Mouse (Mus musculus) urinary bladder, postnatal 14 days (tissue): Measurements from ENCODE around the gene Gpalpp1.

Source experiments
- DNase-seq: peaks from one replicate; pipeline ENCODE4 v3.0.0; 2021; ENCODE audit warnings: low spot score

The Gpalpp1 gene

GRCm38 (mm10) chr14:76099543-76099942 lies 11.0 kb downstream of the Gpalpp1 start:
- no peak for DNase-seq

- DNase-seq, result no peak
Observed at GRCm38 (mm10) chr14:76097815-76098214, 12.7 kb downstream of the Gpalpp1 start.

DNA sequence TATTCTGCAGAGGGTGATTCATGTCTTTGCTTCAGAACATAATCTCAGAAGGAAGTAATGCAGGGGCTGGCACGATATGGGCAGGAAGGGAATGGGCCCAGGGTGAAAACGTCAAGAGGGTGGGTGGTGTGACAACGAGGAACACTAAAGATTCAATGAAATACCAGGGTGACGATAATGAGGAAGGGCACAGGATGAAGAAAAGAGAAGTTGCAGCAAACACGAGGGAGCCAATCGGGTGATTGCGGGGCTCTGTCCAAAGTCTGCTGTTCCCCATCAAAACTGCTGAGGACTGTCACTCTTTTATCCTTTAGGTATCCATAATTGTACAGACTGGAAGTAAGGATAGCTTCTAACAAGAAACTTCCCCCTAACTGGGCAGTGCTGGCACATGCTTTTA lies 13.3 kb downstream of the Gpalpp1 start:
- DNase-seq, result no peak

DNA sequence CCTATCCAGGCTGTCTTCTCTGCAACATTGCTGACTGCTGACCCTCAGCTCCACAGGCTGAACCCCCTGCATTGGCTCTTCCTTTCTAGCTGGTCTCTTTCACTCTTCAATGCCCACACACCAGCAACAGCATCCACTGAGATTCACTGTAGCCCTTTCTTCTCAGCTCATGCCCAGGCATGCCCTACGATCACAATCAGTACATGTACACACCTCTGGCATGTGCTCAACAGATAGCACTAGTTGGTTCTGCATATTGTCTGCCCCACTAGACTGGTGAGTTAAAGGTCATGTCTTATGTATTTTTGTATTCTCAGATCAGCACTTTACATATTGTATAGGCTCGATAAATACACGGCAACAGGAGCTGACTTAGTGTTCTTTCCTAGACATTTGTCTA lies 26.4 kb downstream of the Gpalpp1 start:
- DNase-seq, result peak; percentile 55

GRCm38 (mm10) chr14:76082086-76082636 lies 28.4 kb downstream of the Gpalpp1 start:
- DNase-seq, result no peak

DNA sequence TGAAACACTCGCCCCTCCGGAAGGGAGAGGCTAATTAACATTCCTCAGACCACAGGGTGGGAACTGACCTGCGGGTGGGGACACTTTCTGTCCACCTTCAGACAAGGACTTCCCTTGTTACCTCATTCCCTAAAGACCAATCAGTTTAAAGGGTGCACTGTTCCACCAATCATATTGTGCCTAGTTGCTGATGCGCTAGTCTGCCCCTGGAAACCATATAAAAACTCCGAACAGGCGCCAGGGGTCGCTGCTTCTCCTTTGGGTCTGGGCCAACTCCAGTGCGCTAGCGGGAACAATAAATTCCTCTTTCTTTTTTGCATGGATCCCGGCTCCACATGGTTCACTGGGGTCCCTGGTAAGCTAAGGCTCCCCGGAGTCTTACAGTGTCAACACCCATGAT lies 29.1 kb downstream of the Gpalpp1 start:
- DNase-seq, result no peak

- DNase-seq, result peak; percentile 50
Observed at GRCm38 (mm10) chr14:76077088-76077491, 33.5 kb downstream of the Gpalpp1 start.

DNA sequence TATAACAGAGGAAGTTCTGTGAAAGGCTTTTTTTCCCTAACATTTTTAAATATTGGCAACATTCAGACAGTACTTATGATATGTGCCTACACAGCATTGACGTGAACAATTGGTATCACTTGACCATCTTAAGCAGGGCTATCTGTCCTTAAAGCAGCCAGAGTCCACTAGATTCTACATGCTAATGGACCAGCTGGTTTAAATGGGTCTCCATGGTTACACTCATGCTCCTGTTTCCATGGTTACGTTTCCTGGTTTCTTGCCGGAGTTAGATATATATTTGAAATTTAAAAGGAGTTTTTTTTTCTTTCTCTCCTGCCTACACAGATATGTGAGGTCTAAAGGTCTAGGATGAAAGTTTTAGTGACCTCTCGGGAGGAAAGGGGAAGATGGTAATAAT lies 34.0 kb downstream of the Gpalpp1 start:
- no peak for DNase-seq

- no peak for DNase-seq
Observed at GRCm38 (mm10) chr14:76075721-76076120, 34.8 kb downstream of the Gpalpp1 start.

DNA sequence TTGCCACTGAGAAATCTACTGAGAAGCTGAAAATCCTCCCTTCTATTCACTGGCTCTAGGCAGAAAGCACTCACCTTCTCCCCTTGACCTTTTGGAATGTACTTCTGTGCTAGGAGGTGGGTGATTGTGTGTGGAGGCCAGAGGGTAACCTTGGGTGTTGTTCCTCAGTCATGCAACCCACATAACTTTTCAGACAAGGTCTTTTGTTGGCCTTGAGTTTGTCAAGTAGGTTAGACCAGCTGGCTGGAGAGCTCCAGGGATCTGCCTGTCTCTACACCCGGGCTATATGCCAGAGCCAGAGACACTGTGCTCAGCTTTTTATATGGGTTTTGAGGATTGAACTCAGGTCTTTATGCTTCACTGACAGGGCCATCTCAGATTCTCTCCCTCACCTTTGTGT lies 36.4 kb downstream of the Gpalpp1 start:
- no peak for DNase-seq

GRCm38 (mm10) chr14:76072626-76073025 lies 37.9 kb downstream of the Gpalpp1 start:
- DNase-seq, result no peak

DNA sequence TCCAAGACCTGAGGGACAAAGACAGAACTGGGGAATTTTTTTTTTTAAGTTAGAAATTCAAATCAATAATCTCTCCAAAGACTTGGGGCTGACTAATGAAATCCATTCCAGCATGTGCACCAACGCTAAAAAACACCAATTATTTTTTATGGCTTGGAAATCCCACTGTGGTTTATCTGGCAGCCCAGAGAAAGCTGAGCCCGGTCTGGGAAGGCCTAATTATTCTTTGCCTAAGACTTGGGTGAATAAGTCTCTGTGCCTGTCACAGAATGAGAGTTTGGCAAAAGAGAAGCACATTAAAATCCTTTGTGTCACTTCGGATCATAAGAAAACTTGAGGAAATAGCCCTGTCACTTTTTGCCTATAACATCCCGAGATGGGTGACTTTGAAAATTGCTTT lies 41.3 kb downstream of the Gpalpp1 start:
- no peak for DNase-seq

DNA sequence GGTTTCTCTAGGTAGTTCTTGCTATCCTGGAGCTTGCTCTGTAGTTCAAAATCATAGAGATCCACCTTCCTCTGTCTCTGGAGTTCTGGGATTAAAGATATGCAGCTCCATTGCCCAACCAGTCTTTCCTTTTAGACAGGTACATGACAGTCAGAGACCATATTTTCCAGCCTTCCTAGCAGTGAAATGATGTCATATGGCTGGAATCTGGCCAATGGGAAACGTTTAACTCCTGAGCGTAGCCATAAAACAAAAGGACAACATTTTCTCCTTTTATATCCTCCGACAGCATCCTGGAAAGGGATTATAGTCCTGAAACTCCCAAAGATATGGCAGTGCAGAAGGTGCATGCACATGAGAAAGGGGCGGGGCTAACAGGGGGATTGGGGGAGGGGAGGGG lies 42.3 kb downstream of the Gpalpp1 start:
- no peak for DNase-seq

DNA sequence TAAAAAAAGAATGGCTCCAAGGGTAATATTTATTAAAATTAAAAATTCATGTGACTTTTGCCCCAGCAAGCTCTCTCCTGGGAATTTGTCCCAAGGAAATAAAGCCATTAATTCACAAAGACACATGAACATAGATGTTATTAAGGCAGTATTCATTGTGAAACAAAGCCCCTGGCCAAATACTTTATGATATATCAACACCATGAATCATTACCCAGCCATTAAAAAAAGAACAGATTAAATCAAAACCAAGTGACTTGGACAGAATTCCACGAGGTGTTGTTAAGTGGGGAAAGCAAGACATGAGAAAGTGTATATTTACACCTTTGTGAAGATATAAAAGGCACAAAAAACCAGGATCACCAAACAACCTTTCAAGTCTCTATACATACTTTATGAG lies 43.3 kb downstream of the Gpalpp1 start:
- DNase-seq, result no peak

DNA sequence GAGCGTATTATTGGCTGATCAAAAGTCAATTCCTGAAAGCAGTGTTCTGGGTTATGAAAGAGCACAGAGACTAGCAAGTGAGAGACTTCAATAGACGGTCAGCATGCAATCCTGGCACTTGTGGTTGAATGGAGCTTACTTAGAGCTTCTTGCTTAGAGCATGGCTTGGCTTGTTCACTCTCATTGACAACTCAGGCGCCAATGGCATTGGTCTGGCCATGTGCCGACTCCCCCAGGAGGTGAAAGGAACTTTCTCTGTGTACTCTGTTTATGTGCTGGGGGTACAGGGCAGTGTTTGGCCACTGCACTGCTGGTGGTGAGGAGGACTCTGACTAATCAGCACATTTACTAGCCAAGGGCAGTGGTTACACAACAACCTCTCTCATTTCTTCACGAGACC lies 51.1 kb downstream of the Gpalpp1 start:
- DNase-seq, result no peak

GRCm38 (mm10) chr14:76053726-76054125 lies 56.8 kb downstream of the Gpalpp1 start:
- DNase-seq, result no peak

- no peak for DNase-seq
Observed at GRCm38 (mm10) chr14:76051966-76052365, 58.6 kb downstream of the Gpalpp1 start.

DNA sequence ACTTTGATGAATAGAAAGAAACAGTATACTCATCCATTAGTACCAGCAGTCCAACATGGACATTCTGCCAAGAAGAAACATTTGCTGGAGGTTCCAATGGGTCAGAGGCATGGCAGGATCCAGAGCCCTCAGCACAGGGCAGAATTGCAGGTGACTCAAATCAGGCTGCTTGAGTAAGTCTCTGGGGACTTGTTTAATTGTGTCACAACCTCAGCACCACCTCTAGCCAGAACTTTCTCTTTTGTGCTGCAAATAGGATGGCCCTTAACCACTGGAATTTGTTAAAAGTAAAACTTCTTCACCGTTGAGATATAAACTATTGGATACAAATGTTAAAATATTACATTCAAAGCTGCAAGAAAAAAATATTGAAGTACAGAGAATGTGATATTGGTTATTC lies 64.8 kb downstream of the Gpalpp1 start:
- no peak for DNase-seq

- DNase-seq, result no peak
Observed at GRCm38 (mm10) chr14:76044164-76044557, 66.4 kb downstream of the Gpalpp1 start.

GRCm38 (mm10) chr14:76043251-76044163 lies 67.1 kb downstream of the Gpalpp1 start:
- DNase-seq, result no peak
